Mouse (Mus musculus) myocyte (in vitro differentiated cells): Measurements from ENCODE around the gene Insig2. TPM values are rescaled to one million over a fixed set of nuclear protein-coding genes. Genes with fewer than 3 reads are reported as not detected.
A peak's percentile ranks its signal among the peaks of the same experiment; 100 is the strongest.

Experiments
- H3K27me3 ChIP-seq: one replicate; pipeline ENCODE4 v1.6.1; 2011; ENCODE audit not compliant: control insufficient read depth, insufficient read depth, insufficient read length
- H3K36me3 ChIP-seq: one replicate; pipeline ENCODE4 v1.6.1; 2011; ENCODE audit not compliant: control insufficient read depth, insufficient read depth
- H3K4me2 ChIP-seq: one replicate; pipeline ENCODE4 v1.6.1; 2011; ENCODE audit warnings: low read depth, control low read depth
- H3K4me3 ChIP-seq: one replicate; pipeline ENCODE4 v1.5.1; 2011; ENCODE audit warnings: mild to moderate bottlenecking, control low read depth, moderate library complexity
- H3K79me2 ChIP-seq: one replicate; pipeline ENCODE4 v1.6.1; 2011; ENCODE audit not compliant: control insufficient read depth, insufficient read depth
- H3ac ChIP-seq: one replicate; pipeline ENCODE4 v1.6.1; 2011; ENCODE audit not compliant: control insufficient read depth, insufficient read length
- CEBPB ChIP-seq: IDR thresholded peaks from 2 replicates; pipeline ENCODE4 v1.6.1; 2011; ENCODE audit warnings: mild to moderate bottlenecking, moderate library complexity; ENCODE audit not compliant: poor library complexity, insufficient read depth, severe bottlenecking
- E2F4 ChIP-seq: IDR thresholded peaks from one replicate; pipeline ENCODE4 v1.6.1; 2011; ENCODE audit warnings: mild to moderate bottlenecking, control low read depth, moderate library complexity; ENCODE audit not compliant: insufficient read depth
- MAX ChIP-seq: IDR thresholded peaks from one replicate; pipeline ENCODE4 v1.6.1; 2011; ENCODE audit warnings: low read depth, mild to moderate bottlenecking, control low read depth
- MYOD1 ChIP-seq, 3 experiments: IDR thresholded peaks; one replicate each; pipeline ENCODE4 v1.6.1; 2011; ENCODE audit warnings: control low read depth in 2 of 3, low read depth in 2 of 3, mild to moderate bottlenecking in 2 of 3, moderate library complexity in 1 of 3; ENCODE audit not compliant: insufficient read length in 2 of 3, control insufficient read depth in 1 of 3
- MYOG ChIP-seq, 3 experiments: IDR thresholded peaks; one replicate each; pipeline ENCODE4 v1.6.1; 2011; ENCODE audit warnings: control low read depth in 2 of 3, low read depth in 2 of 3, mild to moderate bottlenecking in 2 of 3; ENCODE audit not compliant: insufficient read length in 2 of 3, control insufficient read depth in 1 of 3, insufficient read depth in 1 of 3
- POLR2A ChIP-seq: IDR thresholded peaks from one replicate; pipeline ENCODE4 v1.6.1; 2011; ENCODE audit warnings: low read depth, mild to moderate bottlenecking, control low read depth, moderate library complexity; ENCODE audit not compliant: insufficient read length
- POLR2AphosphoS2 ChIP-seq: IDR thresholded peaks from one replicate; pipeline ENCODE4 v1.6.1; 2011; ENCODE audit warnings: low read depth, control low read depth; ENCODE audit not compliant: insufficient read length
- REST ChIP-seq: IDR thresholded peaks from one replicate; pipeline ENCODE4 v1.6.1; 2011; ENCODE audit warnings: mild to moderate bottlenecking, control low read depth, moderate library complexity; ENCODE audit not compliant: insufficient read depth, insufficient read length
- SRF ChIP-seq: IDR thresholded peaks from one replicate; pipeline ENCODE4 v1.6.1; 2011; ENCODE audit warnings: low read depth; ENCODE audit not compliant: control insufficient read depth, insufficient read length
- TCF12 ChIP-seq: IDR thresholded peaks from one replicate; pipeline ENCODE4 v1.6.1; 2011; ENCODE audit warnings: mild to moderate bottlenecking, control low read depth; ENCODE audit not compliant: poor library complexity, insufficient read depth, severe bottlenecking
- TCF3 ChIP-seq: IDR thresholded peaks from one replicate; pipeline ENCODE4 v1.6.1; 2011; ENCODE audit warnings: low read depth, control low read depth; ENCODE audit not compliant: insufficient read length
- USF1 ChIP-seq: IDR thresholded peaks from one replicate; pipeline ENCODE4 v1.6.1; 2011; ENCODE audit warnings: low read depth, mild to moderate bottlenecking, control low read depth, moderate library complexity
- polyA plus RNA-seq: library from polyadenylated mRNA; unstranded; fragments of >200 nt; fragmentation: generic; extraction: Trizol; gene quantifications from one replicate; pipeline ENCODE4 v1.2.1, GENCODE M21; 2012; ENCODE audit warnings: missing spikeins

Insig2 gene
- polyA plus RNA-seq, 1 experiment = 46.1 TPM

DNA sequence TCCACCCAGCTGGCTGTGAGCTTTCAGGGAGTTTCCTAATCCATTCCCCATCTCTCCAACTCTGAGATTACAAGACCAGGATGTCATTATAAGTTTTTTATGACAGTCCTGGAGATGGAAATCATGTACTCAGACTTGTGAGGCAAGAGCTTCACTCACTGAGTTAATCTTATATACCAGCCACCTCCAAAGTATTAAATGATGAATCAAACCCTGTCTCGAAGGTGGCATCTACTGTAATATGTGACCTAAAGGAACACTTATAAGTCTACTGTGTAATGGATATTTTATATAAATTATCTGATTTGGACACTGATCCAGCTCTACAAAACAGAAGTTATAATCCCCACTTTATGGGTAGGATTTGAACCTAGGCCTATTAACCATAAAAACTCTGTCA is 40.3 kb upstream of the Insig2 start:
- TF ChIP-seq POLR2A = no peak
- no peak for TF ChIP-seq POLR2AphosphoS2
- no peak for TF ChIP-seq E2F4
- no peak for TF ChIP-seq REST
- no peak for TF ChIP-seq MYOG (IDR thresholded peaks at IDR 0.05; ENCODE audit: control insufficient read depth in 1 of 3, insufficient read depth in 1 of 3, insufficient read length in 2 of 3, low read depth in 2 of 3)
- TF ChIP-seq MYOD1 (IDR thresholded peaks at IDR 0.05; ENCODE audit: control insufficient read depth in 1 of 3, insufficient read length in 2 of 3, low read depth in 2 of 3) = no peak
- no peak for TF ChIP-seq TCF3
- no peak for TF ChIP-seq MAX
- no peak for TF ChIP-seq USF1
- no peak for TF ChIP-seq SRF
- TF ChIP-seq TCF12 = no peak
- TF ChIP-seq CEBPB = no peak
- no peaks in the 10 kb centered on the region for H3K36me3 ChIP-seq
- H3ac ChIP-seq = no peak overlapping the region
- no peak overlapping the region for H3K4me3 ChIP-seq
- H3K79me2 ChIP-seq = no peaks in the 10 kb centered on the region
- no peak overlapping the region for H3K4me2 ChIP-seq
- H3K27me3 ChIP-seq = no peaks in the 10 kb centered on the region

DNA sequence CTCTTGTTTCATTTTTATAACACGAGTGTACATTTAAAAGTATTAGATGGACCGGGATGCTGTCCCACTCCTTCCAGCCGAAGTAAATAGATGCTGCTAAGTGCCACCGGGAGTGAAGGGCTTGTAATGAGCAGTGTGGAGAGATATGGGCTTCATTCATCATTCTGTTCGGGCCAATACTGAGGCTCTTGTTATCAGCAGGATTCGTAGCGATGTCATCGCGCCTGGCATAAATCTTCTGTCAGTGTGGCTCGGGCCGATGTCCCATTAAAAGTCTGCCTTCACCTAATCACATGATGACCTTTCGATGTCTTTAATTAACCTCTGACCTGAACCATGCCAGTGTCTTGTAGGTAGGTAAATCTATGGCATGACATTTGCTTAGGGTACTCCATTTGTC is 39.1 kb upstream of the Insig2 start:
- H3K4me2 ChIP-seq = no peak overlapping the region
- TF ChIP-seq MAX (no peak), TCF12 (no peak), TCF3 (no peak), POLR2AphosphoS2 (no peak), POLR2A (no peak), USF1 (no peak), E2F4 (no peak), SRF (no peak), CEBPB (no peak)

DNA sequence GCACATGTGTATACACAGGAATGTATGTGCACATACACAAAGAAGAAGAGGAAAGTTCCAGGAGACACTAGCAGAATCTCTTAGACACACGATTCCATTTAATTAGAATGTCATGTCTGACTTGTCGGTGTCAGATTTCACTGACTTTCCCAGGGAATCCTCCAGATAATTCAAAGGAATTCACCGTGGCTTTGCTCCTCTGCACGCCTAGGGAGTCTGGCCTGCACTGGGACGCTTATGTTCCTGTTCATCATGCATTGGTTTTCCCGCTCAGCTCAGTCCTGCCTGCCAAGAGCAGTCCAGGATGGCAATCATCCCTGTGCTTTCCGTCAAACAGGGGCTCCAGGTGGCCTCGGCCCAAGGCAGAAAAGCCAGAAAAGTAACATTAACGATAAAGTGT is 34.9 kb upstream of the Insig2 start:
- no peaks in the 10 kb centered on the region for H3K27me3 ChIP-seq
- TF ChIP-seq POLR2AphosphoS2 = no peak
- TF ChIP-seq E2F4 = no peak
- TF ChIP-seq MYOD1 (IDR thresholded peaks at IDR 0.05; ENCODE audit: control insufficient read depth in 1 of 3, insufficient read length in 2 of 3, low read depth in 2 of 3) = peak in 1 of 3 experiments; percentile 6
- H3ac ChIP-seq = no peak overlapping the region
- H3K4me2 ChIP-seq = peak overlapping the region; percentile 34
- H3K36me3 ChIP-seq = no peaks in the 10 kb centered on the region
- no peak overlapping the region for H3K4me3 ChIP-seq
- H3K79me2 ChIP-seq = no peaks in the 10 kb centered on the region

More for the DNA sequence above, 39.1 kb upstream of the Insig2 start:
- Histone ChIP-seq H3ac (no peak overlapping the region), H3K27me3 (no peaks in the 10 kb centered on the region), H3K4me3 (no peak overlapping the region), H3K36me3 (no peaks in the 10 kb centered on the region), H3K79me2 (no peaks in the 10 kb centered on the region)

DNA sequence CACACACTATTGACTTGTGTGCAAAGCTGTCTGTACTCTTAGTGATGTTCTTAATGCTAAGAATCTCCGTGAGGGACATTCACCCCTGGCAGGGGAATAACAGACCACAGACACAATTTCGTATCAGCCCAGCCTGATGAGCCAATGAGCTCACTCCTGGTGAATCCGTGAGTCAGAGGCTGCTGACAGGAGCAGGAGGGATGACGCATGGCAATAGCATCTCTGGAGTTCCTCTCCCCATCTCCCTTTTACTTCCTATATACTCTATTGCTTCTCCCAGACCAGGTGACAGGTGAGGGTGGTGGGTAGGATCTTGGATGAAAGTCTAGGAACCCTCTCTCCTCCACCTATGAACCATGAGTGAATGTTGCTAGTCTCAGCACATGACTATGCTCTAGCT is 28.2 kb upstream of the Insig2 start:
- Histone ChIP-seq H3K4me2 (peak overlapping the region; percentile 68), H3K27me3 (no peaks in the 10 kb centered on the region), H3K36me3 (no peaks in the 10 kb centered on the region), H3K79me2 (no peaks in the 10 kb centered on the region), H3ac (no peak overlapping the region), H3K4me3 (no peak overlapping the region)
- TF ChIP-seq CEBPB = no peak
- peak in 2 of 3 experiments; percentile 1 to 10 for TF ChIP-seq MYOD1 (IDR thresholded peaks at IDR 0.05; ENCODE audit: control insufficient read depth in 1 of 3, insufficient read length in 2 of 3, low read depth in 2 of 3)

- Histone ChIP-seq H3K4me3 (no peak overlapping the region), H3K4me2 (peak overlapping the region; percentile 68), H3K79me2 (no peaks in the 10 kb centered on the region), H3ac (no peak overlapping the region), H3K27me3 (no peaks in the 10 kb centered on the region), H3K36me3 (no peaks in the 10 kb centered on the region)
- TF ChIP-seq SRF = no peak
- no peak for TF ChIP-seq REST
- no peak for TF ChIP-seq MYOG (IDR thresholded peaks at IDR 0.05; ENCODE audit: control insufficient read depth in 1 of 3, insufficient read depth in 1 of 3, insufficient read length in 2 of 3, low read depth in 2 of 3)
- no peak for TF ChIP-seq POLR2AphosphoS2
Observed at GRCm38 (mm10) chr1:121359680-121360079, 27.3 kb upstream of the Insig2 start.

DNA sequence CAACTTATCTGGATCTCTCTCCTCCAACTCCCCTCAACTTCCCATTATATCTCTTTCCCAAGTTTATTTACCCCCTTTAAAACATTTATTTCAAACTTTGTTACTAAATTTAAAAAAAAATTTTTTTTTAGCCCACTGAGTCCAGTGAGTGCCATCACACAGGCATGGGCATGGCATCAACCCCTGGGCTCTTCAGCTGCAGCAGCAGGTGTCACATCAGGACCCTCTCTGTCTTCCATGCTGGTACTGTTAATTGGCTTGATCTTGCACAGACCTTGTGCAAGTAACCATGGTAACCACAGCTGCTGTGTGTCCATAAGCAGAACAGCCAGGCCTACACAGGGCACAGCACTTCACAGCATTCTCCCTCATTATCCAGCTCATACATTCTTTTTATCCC is 21.4 kb upstream of the Insig2 start:
- TF ChIP-seq TCF12 (no peak), USF1 (no peak), REST (no peak), CEBPB (no peak), MYOD1 (IDR thresholded peaks at IDR 0.05; ENCODE audit: control insufficient read depth in 1 of 3, insufficient read length in 2 of 3, low read depth in 2 of 3) (no peak), MAX (no peak), MYOG (IDR thresholded peaks at IDR 0.05; ENCODE audit: control insufficient read depth in 1 of 3, insufficient read depth in 1 of 3, insufficient read length in 2 of 3, low read depth in 2 of 3) (no peak), SRF (no peak), POLR2AphosphoS2 (no peak), POLR2A (no peak), E2F4 (no peak), TCF3 (no peak)
- H3K4me3 ChIP-seq = no peak overlapping the region
- no peak overlapping the region for H3ac ChIP-seq
- H3K4me2 ChIP-seq = no peak overlapping the region
- no peaks in the 10 kb centered on the region for H3K79me2 ChIP-seq
- no peaks in the 10 kb centered on the region for H3K36me3 ChIP-seq
- H3K27me3 ChIP-seq = no peaks in the 10 kb centered on the region
